Mouse (Mus musculus): ENCODE results near the gene Zbtb42.

GRCm38 (mm10) chr12:112678555-112679026, at the start of gene Zbtb42:
- TF ChIP-seq GATA1 (IDR thresholded peaks at IDR 0.05; ENCODE audit: borderline replicate concordance, low read length) (no peak), FLI1 (IDR thresholded peaks at IDR 0.05; ENCODE audit: low read length) (no peak)

Data from megakaryocyte, embryonic 14.5 days (primary cell).